Mouse (Mus musculus): Measurements from ENCODE around the gene Sema3a. TPM values are rescaled to one million over a fixed set of nuclear protein-coding genes. Genes with fewer than 3 reads are reported as not detected.
"Not testable (repeated sequence)": the region's sequence is repeated elsewhere in the genome, so short reads cannot be mapped to it uniquely, and the experiment has no call there.

The Sema3a gene
- polyA plus RNA-seq, 1 experiment from 2014 or later = 13.9 TPM

DNA sequence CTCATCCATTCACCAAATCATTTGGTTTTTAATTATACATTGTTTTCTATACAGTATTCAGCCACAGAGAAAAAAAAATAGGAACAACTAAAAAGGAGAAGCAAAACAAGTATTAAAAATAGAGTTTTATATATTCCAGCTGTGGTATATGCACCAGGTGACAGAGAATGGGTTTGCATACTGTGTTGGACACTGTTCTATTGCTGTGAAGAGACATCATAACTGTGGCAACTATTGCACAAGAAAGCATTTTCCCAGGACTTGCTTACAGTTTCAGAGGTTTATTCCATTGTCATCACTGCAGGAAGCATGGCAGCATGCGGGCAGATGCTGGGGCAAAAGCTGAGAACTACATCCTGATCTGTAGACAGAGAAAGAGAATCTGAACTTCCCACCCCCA is 425.7 kb downstream of the Sema3a start:
- ATAC-seq (ENCODE audit: low FRiP score, low TSS enrichment) (no peak), DNase-seq (no peak)
- H3K27me3 ChIP-seq (ENCODE audit: control insufficient read depth, insufficient read depth, low read length) = peaks cover 55% of the 10 kb centered on the region
- H3K4me2 ChIP-seq (ENCODE audit: low read length) = no peak overlapping the region
- no peaks in the 10 kb centered on the region for H3K36me3 ChIP-seq (ENCODE audit: control insufficient read depth, insufficient read depth, low read length)
- 41% methylated on average over 1 of the region's 1 CpGs for WGBS
- H3K9me3 ChIP-seq (ENCODE audit: control insufficient read depth, low read length) = no peaks in the 10 kb centered on the region
- no peak overlapping the region for H3K4me3 ChIP-seq (replicated peaks; ENCODE audit: low read depth, low read length)
- H3K4me1 ChIP-seq (ENCODE audit: control insufficient read depth, insufficient read depth, low read length) = no peaks in the 10 kb centered on the region
- H3K9ac ChIP-seq (replicated peaks; ENCODE audit: low read length) = no peak overlapping the region
- no peak overlapping the region for H3K27ac ChIP-seq (replicated peaks; ENCODE audit: low read depth, low read length)

GRCm38 (mm10) chr5:13557257-13557656 is 432.0 kb downstream of the Sema3a start:
- no peak overlapping the region for H3K9ac ChIP-seq (replicated peaks; ENCODE audit: low read length)
- ATAC-seq (ENCODE audit: low FRiP score, low TSS enrichment) (no peak), DNase-seq (no peak)
- no peak overlapping the region for H3K4me3 ChIP-seq (replicated peaks; ENCODE audit: low read depth, low read length)
- H3K27ac ChIP-seq (replicated peaks; ENCODE audit: low read depth, low read length) = no peak overlapping the region
- H3K4me1 ChIP-seq (ENCODE audit: control insufficient read depth, insufficient read depth, low read length) = no peaks in the 10 kb centered on the region
- H3K36me3 ChIP-seq (ENCODE audit: control insufficient read depth, insufficient read depth, low read length) = no peaks in the 10 kb centered on the region
- peaks cover 29% of the 10 kb centered on the region for H3K27me3 ChIP-seq (ENCODE audit: control insufficient read depth, insufficient read depth, low read length)
- WGBS = 22% methylated on average over 4 of the region's 4 CpGs
- H3K4me2 ChIP-seq (ENCODE audit: low read length) = no peak overlapping the region
- no peaks in the 10 kb centered on the region for H3K9me3 ChIP-seq (ENCODE audit: control insufficient read depth, low read length)

DNA sequence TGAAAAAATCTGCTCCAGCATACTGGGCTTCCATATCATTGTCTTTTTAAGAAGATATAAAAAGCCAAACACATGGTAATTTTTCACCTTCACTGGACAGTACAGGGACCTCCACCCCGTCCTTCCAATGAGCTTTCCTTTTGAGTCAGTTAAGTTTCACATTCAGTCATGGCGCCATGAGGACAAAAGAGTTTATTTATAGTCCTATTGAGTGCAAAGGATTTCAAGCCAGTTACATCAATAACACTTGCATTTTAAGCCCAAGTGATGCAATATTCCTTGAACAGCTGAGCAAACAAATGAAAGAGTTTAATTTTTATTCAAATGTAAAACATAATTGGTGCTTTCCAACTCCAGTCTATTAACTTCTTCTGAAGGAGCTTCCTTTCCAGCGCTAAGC is 448.7 kb downstream of the Sema3a start:
- ATAC-seq (ENCODE audit: low FRiP score, low TSS enrichment) (no peak), DNase-seq (no peak)
- Histone ChIP-seq H3K36me3 (ENCODE audit: control insufficient read depth, insufficient read depth, low read length) (no peaks in the 10 kb centered on the region), H3K4me2 (ENCODE audit: low read length) (no peak overlapping the region), H3K9me3 (ENCODE audit: control insufficient read depth, low read length) (no peaks in the 10 kb centered on the region), H3K4me3 (replicated peaks; ENCODE audit: low read depth, low read length) (no peak overlapping the region), H3K4me1 (ENCODE audit: control insufficient read depth, insufficient read depth, low read length) (no peaks in the 10 kb centered on the region), H3K27ac (replicated peaks; ENCODE audit: low read depth, low read length) (no peak overlapping the region), H3K9ac (replicated peaks; ENCODE audit: low read length) (no peak overlapping the region), H3K27me3 (ENCODE audit: control insufficient read depth, insufficient read depth, low read length) (no peaks in the 10 kb centered on the region)
- WGBS = 80% methylated on average over 3 of the region's 3 CpGs

GRCm38 (mm10) chr5:13579123-13579522 is 453.9 kb downstream of the Sema3a start:
- ATAC-seq (ENCODE audit: low FRiP score, low TSS enrichment) = no peak
- no peak overlapping the region for H3K4me2 ChIP-seq (ENCODE audit: low read length)
- DNase-seq = no peak
- H3K9me3 ChIP-seq (ENCODE audit: control insufficient read depth, low read length) = no peaks in the 10 kb centered on the region
- no peaks in the 10 kb centered on the region for H3K27me3 ChIP-seq (ENCODE audit: control insufficient read depth, insufficient read depth, low read length)
- H3K4me3 ChIP-seq (replicated peaks; ENCODE audit: low read depth, low read length) = no peak overlapping the region
- WGBS = 54% methylated on average over 2 of the region's 2 CpGs
- H3K27ac ChIP-seq (replicated peaks; ENCODE audit: low read depth, low read length) = no peak overlapping the region
- no peaks in the 10 kb centered on the region for H3K4me1 ChIP-seq (ENCODE audit: control insufficient read depth, insufficient read depth, low read length)
- H3K36me3 ChIP-seq (ENCODE audit: control insufficient read depth, insufficient read depth, low read length) = no peaks in the 10 kb centered on the region
- no peak overlapping the region for H3K9ac ChIP-seq (replicated peaks; ENCODE audit: low read length)

DNA sequence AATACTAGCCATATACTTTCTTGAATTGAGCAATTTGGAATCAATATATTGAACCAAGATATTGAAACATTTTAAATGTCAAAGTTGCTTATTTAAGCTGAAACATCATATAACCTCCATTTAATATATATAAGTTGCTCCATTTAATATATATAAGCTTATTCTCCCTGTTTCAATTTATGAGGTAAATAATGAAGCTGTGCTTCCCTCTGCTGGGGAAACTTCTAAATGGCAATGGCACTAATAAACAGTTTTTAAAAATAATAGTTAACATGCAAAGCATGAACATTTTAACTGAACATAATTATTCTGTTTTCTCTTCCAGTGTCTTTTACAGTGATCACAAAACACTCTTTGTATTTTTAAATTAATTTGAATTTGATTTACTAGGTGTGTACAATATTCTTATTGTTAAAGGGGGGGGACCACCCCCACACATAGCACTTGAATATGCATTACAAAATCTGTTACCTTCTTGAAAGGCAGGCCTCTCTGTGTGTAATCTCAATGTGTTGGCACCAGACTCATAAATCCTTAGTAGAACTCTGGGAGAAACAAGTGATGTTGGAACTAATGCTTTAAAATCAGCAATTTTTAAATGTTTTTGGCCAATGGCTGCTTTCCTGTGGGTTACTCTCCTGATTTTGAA is 460.5 kb downstream of the Sema3a start:
- Histone ChIP-seq H3K36me3 (ENCODE audit: control insufficient read depth, insufficient read depth, low read length) (no peaks in the 10 kb centered on the region), H3K27ac (replicated peaks; ENCODE audit: low read depth, low read length) (no peak overlapping the region), H3K27me3 (ENCODE audit: control insufficient read depth, insufficient read depth, low read length) (no peaks in the 10 kb centered on the region), H3K9me3 (ENCODE audit: control insufficient read depth, low read length) (no peaks in the 10 kb centered on the region), H3K4me1 (ENCODE audit: control insufficient read depth, insufficient read depth, low read length) (no peaks in the 10 kb centered on the region), H3K9ac (replicated peaks; ENCODE audit: low read length) (no peak overlapping the region), H3K4me2 (ENCODE audit: low read length) (no peak overlapping the region), H3K4me3 (replicated peaks; ENCODE audit: low read depth, low read length) (no peak overlapping the region)
- peak; percentile 74 for DNase-seq
- ATAC-seq (ENCODE audit: low FRiP score, low TSS enrichment) = no peak

GRCm38 (mm10) chr5:13594422-13594821 is 469.2 kb downstream of the Sema3a start:
- WGBS = 90% methylated on average over 2 of the region's 2 CpGs
- H3K4me3 ChIP-seq (replicated peaks; ENCODE audit: low read depth, low read length) = no peak overlapping the region
- DNase-seq (no peak), ATAC-seq (ENCODE audit: low FRiP score, low TSS enrichment) (no peak)
- H3K4me2 ChIP-seq (ENCODE audit: low read length) = no peak overlapping the region
- H3K27me3 ChIP-seq (ENCODE audit: control insufficient read depth, insufficient read depth, low read length) = no peaks in the 10 kb centered on the region
- no peaks in the 10 kb centered on the region for H3K4me1 ChIP-seq (ENCODE audit: control insufficient read depth, insufficient read depth, low read length)
- H3K27ac ChIP-seq (replicated peaks; ENCODE audit: low read depth, low read length) = no peak overlapping the region
- no peak overlapping the region for H3K9ac ChIP-seq (replicated peaks; ENCODE audit: low read length)
- no peaks in the 10 kb centered on the region for H3K9me3 ChIP-seq (ENCODE audit: control insufficient read depth, low read length)
- no peaks in the 10 kb centered on the region for H3K36me3 ChIP-seq (ENCODE audit: control insufficient read depth, insufficient read depth, low read length)

DNA sequence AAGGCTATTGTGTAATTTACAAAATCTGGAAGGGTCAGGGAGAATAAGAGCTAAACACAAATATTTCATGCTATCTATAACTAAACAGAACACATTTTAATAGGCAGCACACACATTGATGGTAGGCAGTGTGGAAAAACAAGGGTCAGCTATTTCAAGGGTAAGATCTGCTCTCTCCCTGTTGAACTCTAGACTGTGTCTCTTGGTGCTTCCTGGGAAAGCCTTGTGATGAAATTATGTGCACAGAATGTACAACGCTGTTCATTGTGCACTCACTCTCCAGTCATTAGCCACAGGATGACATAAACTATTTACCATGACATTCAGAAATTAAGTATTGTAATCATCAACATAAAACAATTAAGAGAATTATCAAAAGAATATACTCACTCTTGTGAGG is 486.4 kb downstream of the Sema3a start:
- WGBS = 81% methylated on average over 1 of the region's 1 CpGs

GRCm38 (mm10) chr5:13612088-13612487 is 486.9 kb downstream of the Sema3a start:
- Histone ChIP-seq H3K4me1 (ENCODE audit: control insufficient read depth, insufficient read depth, low read length) (no peaks in the 10 kb centered on the region), H3K9me3 (ENCODE audit: control insufficient read depth, low read length) (no peaks in the 10 kb centered on the region), H3K4me3 (replicated peaks; ENCODE audit: low read depth, low read length) (no peak overlapping the region), H3K27me3 (ENCODE audit: control insufficient read depth, insufficient read depth, low read length) (0 out of 2 replicates have a peak, but pooled peaks cover 4% of the 10 kb centered on the region), H3K9ac (replicated peaks; ENCODE audit: low read length) (no peak overlapping the region), H3K27ac (replicated peaks; ENCODE audit: low read depth, low read length) (no peak overlapping the region), H3K4me2 (ENCODE audit: low read length) (no peak overlapping the region), H3K36me3 (ENCODE audit: control insufficient read depth, insufficient read depth, low read length) (no peaks in the 10 kb centered on the region)
- ATAC-seq (ENCODE audit: low FRiP score, low TSS enrichment) (no peak), DNase-seq (no peak)
- WGBS = 71% methylated on average over 2 of the region's 2 CpGs

More for the DNA sequence above, 486.4 kb downstream of the Sema3a start:
- no peak overlapping the region for H3K27ac ChIP-seq (replicated peaks; ENCODE audit: low read depth, low read length)
- no peak for DNase-seq
- H3K4me3 ChIP-seq (replicated peaks; ENCODE audit: low read depth, low read length) = no peak overlapping the region
- ATAC-seq (ENCODE audit: low FRiP score, low TSS enrichment) = no peak
- 0 out of 2 replicates have a peak, but pooled peaks cover 2% of the 10 kb centered on the region for H3K27me3 ChIP-seq (ENCODE audit: control insufficient read depth, insufficient read depth, low read length)
- H3K9ac ChIP-seq (replicated peaks; ENCODE audit: low read length) = no peak overlapping the region
- H3K36me3 ChIP-seq (ENCODE audit: control insufficient read depth, insufficient read depth, low read length) = no peaks in the 10 kb centered on the region
- H3K4me2 ChIP-seq (ENCODE audit: low read length) = no peak overlapping the region
- H3K9me3 ChIP-seq (ENCODE audit: control insufficient read depth, low read length) = no peaks in the 10 kb centered on the region
- no peaks in the 10 kb centered on the region for H3K4me1 ChIP-seq (ENCODE audit: control insufficient read depth, insufficient read depth, low read length)

DNA sequence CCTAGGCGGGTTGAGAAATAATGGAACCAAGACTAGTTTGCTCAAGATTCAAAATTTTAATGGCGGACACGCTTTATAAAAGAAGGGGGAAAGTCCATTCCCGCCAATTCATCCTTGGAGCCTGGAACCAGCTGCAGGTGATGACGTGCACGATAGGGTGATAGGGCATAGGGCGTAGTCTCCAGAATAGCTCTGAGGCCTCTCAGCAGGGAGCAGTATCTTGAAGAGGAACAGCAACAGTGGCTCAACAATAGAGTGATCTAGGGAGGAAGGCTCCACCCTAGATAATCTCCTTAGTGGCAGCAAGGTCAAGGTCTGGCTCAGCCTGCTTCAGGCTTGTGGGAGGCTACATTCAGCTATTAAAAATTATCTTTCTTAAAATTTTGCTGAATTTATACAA is 489.4 kb downstream of the Sema3a start:
- WGBS = 62% methylated on average over 7 of the region's 7 CpGs
- ATAC-seq (ENCODE audit: low FRiP score, low TSS enrichment); H3K27ac ChIP-seq (replicated peaks; ENCODE audit: low read depth, low read length); H3K4me1 ChIP-seq (ENCODE audit: control insufficient read depth, insufficient read depth, low read length); H3K9ac ChIP-seq (replicated peaks; ENCODE audit: low read length); H3K36me3 ChIP-seq (ENCODE audit: control insufficient read depth, insufficient read depth, low read length); H3K4me2 ChIP-seq (ENCODE audit: low read length); H3K9me3 ChIP-seq (ENCODE audit: control insufficient read depth, low read length); H3K27me3 ChIP-seq (ENCODE audit: control insufficient read depth, insufficient read depth, low read length); H3K4me3 ChIP-seq (replicated peaks; ENCODE audit: low read depth, low read length); DNase-seq: not testable (repeated sequence)
